In genomic region chr4:140713480-140714365, GRCm38 (mm10) we compare ENCODE assay signal across 7 mouse cellular contexts. TPM values are rescaled to one million over a fixed set of nuclear protein-coding genes. Genes with fewer than 3 reads are reported as not detected.
DNase-seq lines count a peak whose midpoint lies in the region; ATAC-seq lines count a peak whose summit lies in the region.

No protein-coding gene starts in this region.

- peaks cover 35% of the 10 kb centered on the region for H3K4me1 ChIP-seq in embryonic facial prominence, embryonic 10.5 days
- H3K4me1 ChIP-seq in limb, embryonic 11.5 days (ENCODE audit: control insufficient read depth, insufficient read depth, low read length), result no peaks in the 10 kb centered on the region
- H3K4me1 ChIP-seq in midbrain, embryonic 14.5 days (ENCODE audit: control insufficient read depth, insufficient read depth, low read length), result 0 out of 2 replicates have a peak, but pooled peaks cover 10% of the 10 kb centered on the region

- WGBS in embryonic facial prominence, embryonic 10.5 days, result 65% methylated on average over 29 of the region's 29 CpGs
- WGBS in limb, embryonic 11.5 days, result 69% methylated on average over 29 of the region's 29 CpGs
- WGBS in midbrain, embryonic 14.5 days, result 28% methylated on average over 29 of the region's 29 CpGs

- no peaks in the 10 kb centered on the region for H3K9me3 ChIP-seq in embryonic facial prominence, embryonic 10.5 days
- H3K9me3 ChIP-seq in limb, embryonic 11.5 days (ENCODE audit: control insufficient read depth, low read length), result no peaks in the 10 kb centered on the region
- no peaks in the 10 kb centered on the region for H3K9me3 ChIP-seq in midbrain, embryonic 14.5 days (ENCODE audit: control insufficient read depth, low read length)

- H3K4me3 ChIP-seq in embryonic facial prominence, embryonic 10.5 days, result no peak overlapping the region
- H3K4me3 ChIP-seq in limb, embryonic 11.5 days (ENCODE audit: low read depth, low read length), result no peak overlapping the region
- no peak overlapping the region for H3K4me3 ChIP-seq in midbrain, embryonic 14.5 days (replicated peaks; ENCODE audit: low read depth, low read length)

- no peak overlapping the region for H3K4me2 ChIP-seq in limb, embryonic 11.5 days (ENCODE audit: low read depth, severe bottlenecking)
- H3K4me2 ChIP-seq in midbrain, embryonic 14.5 days (ENCODE audit: low read length), result no peak overlapping the region

- peak; percentile 35; the same call in 1 of the 2 replicates for ATAC-seq in limb, embryonic 11.5 days (ENCODE audit: insufficient number of reproducible peaks, low FRiP score, low TSS enrichment, low read depth)
- peak; percentile 85 for ATAC-seq in midbrain, embryonic 14.5 days (ENCODE audit: low FRiP score, low TSS enrichment)

- no peak overlapping the region; the same call in 1 of the 2 replicates for H3K27ac ChIP-seq in embryonic facial prominence, embryonic 10.5 days (replicated peaks)
- no peak overlapping the region for H3K27ac ChIP-seq in limb, embryonic 11.5 days (replicated peaks; ENCODE audit: low read depth, low read length)
- peak overlapping the region; percentile 60 for H3K27ac ChIP-seq in midbrain, embryonic 14.5 days (replicated peaks; ENCODE audit: low read depth, low read length)

- no peaks in the 10 kb centered on the region for H3K27me3 ChIP-seq in embryonic facial prominence, embryonic 10.5 days (replicated peaks; ENCODE audit: low read depth, poor library complexity, severe bottlenecking)
- no peaks in the 10 kb centered on the region for H3K27me3 ChIP-seq in limb, embryonic 11.5 days (ENCODE audit: control insufficient read depth, insufficient read depth, low read length)
- H3K27me3 ChIP-seq in midbrain, embryonic 14.5 days (ENCODE audit: control insufficient read depth, insufficient read depth, low read length), result no peaks in the 10 kb centered on the region

- H3K36me3 ChIP-seq in embryonic facial prominence, embryonic 10.5 days (replicated peaks), result peaks cover 99% of the 10 kb centered on the region
- peaks cover 72% of the 10 kb centered on the region for H3K36me3 ChIP-seq in limb, embryonic 11.5 days (ENCODE audit: control insufficient read depth, insufficient read depth, low read length)
- H3K36me3 ChIP-seq in midbrain, embryonic 14.5 days (ENCODE audit: control insufficient read depth, insufficient read depth, low read length), result peaks cover 98% of the 10 kb centered on the region

- DNase-seq in adrenal gland, adult 2 months, result peak; percentile 90
- peak; percentile 86 for DNase-seq in embryonic facial prominence, embryonic 10.5 days (ENCODE audit: low spot score)
- DNase-seq in heart, adult 11 months, result peak; percentile 99
- DNase-seq in kidney, adult 18-20 months, result peak; percentile 90
- peak; percentile 91 for DNase-seq in limb, embryonic 11.5 days (ENCODE audit: low spot score)
- DNase-seq in midbrain, embryonic 14.5 days, result peak; percentile 95
- peak; percentile 64 for DNase-seq in spleen, adult 12 weeks (ENCODE audit: low spot score)

- no peak overlapping the region for H3K9ac ChIP-seq in limb, embryonic 11.5 days (ENCODE audit: low read length)
- no peak overlapping the region for H3K9ac ChIP-seq in midbrain, embryonic 14.5 days (replicated peaks; ENCODE audit: low read length)

RNA-seq across cellular contexts. Expression of gene Rcc2, which starts 13.4 kb away (rescaled TPM):
- total RNA-seq in adrenal gland, adult 2 months (2021), result 10 to 100 TPM; 62.7 to 64.2 TPM
- polyA plus RNA-seq in adrenal gland, adult 2 months (2012; rRNA removed), result 43.1 and 50.1 TPM in 2 replicates
- polyA plus RNA-seq in embryonic facial prominence, embryonic 10.5 days (2016; fragmentation: Nextera tagmentation; extraction: Ambion mirVana), result 54.4 and 59.8 TPM in 2 replicates
- 87.2 and 101 TPM in 2 replicates for polyA plus RNA-seq in limb, embryonic 11.5 days (2014; fragmentation: Nextera tagmentation; extraction: Ambion mirVana)
- polyA plus RNA-seq in midbrain, embryonic 14.5 days (2014; fragmentation: Nextera tagmentation; extraction: Ambion mirVana), result 21.2 and 21.5 TPM in 2 replicates

RNA-seq across cellular contexts. Expression of gene Padi6, which starts 28.7 kb away (rescaled TPM):
- not detected for total RNA-seq in adrenal gland, adult 2 months (2021)
- not detected in 2 replicates for polyA plus RNA-seq in adrenal gland, adult 2 months (2012; rRNA removed)
- not detected in 2 replicates for polyA plus RNA-seq in embryonic facial prominence, embryonic 10.5 days (2016; fragmentation: Nextera tagmentation; extraction: Ambion mirVana)
- 0.11 TPM in 1 of 2 replicates, not detected in the other for polyA plus RNA-seq in limb, embryonic 11.5 days (2014; fragmentation: Nextera tagmentation; extraction: Ambion mirVana)
- not detected in 2 replicates for polyA plus RNA-seq in midbrain, embryonic 14.5 days (2014; fragmentation: Nextera tagmentation; extraction: Ambion mirVana)

RNA-seq across cellular contexts. Expression of gene Arhgef10l, which starts 47.9 kb away (rescaled TPM):
- 10 to 100 TPM in 1 of 2 experiments, 1 to 10 TPM in 1; 7.5 to 30.8 TPM for total RNA-seq in adrenal gland, adult 2 months (2021)
- 13.3 and 18.8 TPM in 2 replicates for polyA plus RNA-seq in adrenal gland, adult 2 months (2012; rRNA removed)
- 17.9 and 18.2 TPM in 2 replicates for polyA plus RNA-seq in embryonic facial prominence, embryonic 10.5 days (2016; fragmentation: Nextera tagmentation; extraction: Ambion mirVana)
- 11.8 and 12.8 TPM in 2 replicates for polyA plus RNA-seq in limb, embryonic 11.5 days (2014; fragmentation: Nextera tagmentation; extraction: Ambion mirVana)
- 18.7 and 24.6 TPM in 2 replicates for polyA plus RNA-seq in midbrain, embryonic 14.5 days (2014; fragmentation: Nextera tagmentation; extraction: Ambion mirVana)
